Mouse (Mus musculus) limb, embryonic 14.5 days (tissue): ENCODE data around the gene Map3k20. TPM values are rescaled to one million over a fixed set of nuclear protein-coding genes. Genes with fewer than 3 reads are reported as not detected.

Experiments used
- ATAC-seq: fragments of 200-750 bp; cut with Nextera tagmentation; 2 replicates; pipeline ENCODE4 v1.8.0; 2017; ENCODE audit warnings: low read depth, moderate number of reproducible peaks, moderate TSS enrichment; ENCODE audit not compliant: low FRiP score
- DNase-seq: peaks from one replicate; pipeline ENCODE4 v3.0.0-alpha.2; 2015; ENCODE audit warnings: low spot score
- H3K27ac ChIP-seq: fragments of 300-500 bp; sonication (generic); replicated peaks from 2 replicates; pipeline ENCODE4 v1.5.1; 2014; ENCODE audit warnings: low read depth, mild to moderate bottlenecking, low read length, moderate library complexity, mixed read lengths
- H3K27me3 ChIP-seq: fragments of 300-500 bp; sonication (generic); 2 replicates; pipeline ENCODE4 v1.6.1; 2014; ENCODE audit warnings: low read length, mixed read lengths; ENCODE audit not compliant: control insufficient read depth, insufficient read depth
- H3K36me3 ChIP-seq: fragments of 300-500 bp; sonication (generic); 2 replicates; pipeline ENCODE4 v1.6.1; 2014; ENCODE audit warnings: mild to moderate bottlenecking, low read length, moderate library complexity, mixed read lengths; ENCODE audit not compliant: control insufficient read depth, insufficient read depth
- H3K4me1 ChIP-seq: fragments of 300-500 bp; sonication (generic); 2 replicates; pipeline ENCODE4 v1.6.1; 2014; ENCODE audit warnings: antibody characterized with exemption, low read length, mixed read lengths; ENCODE audit not compliant: control insufficient read depth, insufficient read depth
- H3K4me2 ChIP-seq: fragments of 300-500 bp; sonication (generic); replicated peaks from 2 replicates; pipeline ENCODE4 v1.6.1; 2014; ENCODE audit warnings: low read depth, mild to moderate bottlenecking, low read length, moderate library complexity; ENCODE audit not compliant: severe bottlenecking
- H3K4me3 ChIP-seq: fragments of 300-500 bp; sonication (generic); replicated peaks from 2 replicates; pipeline ENCODE4 v1.5.1; 2014; ENCODE audit warnings: low read length
- H3K9ac ChIP-seq: fragments of 300-500 bp; sonication (generic); 2 replicates; pipeline ENCODE4 v1.6.1; 2014; ENCODE audit warnings: mild to moderate bottlenecking, low read depth, low read length, moderate library complexity; ENCODE audit not compliant: severe bottlenecking
- H3K9me3 ChIP-seq: fragments of 300-500 bp; sonication (generic); 2 replicates; pipeline ENCODE4 v1.6.1; 2016; ENCODE audit warnings: low read length; ENCODE audit not compliant: control insufficient read depth
- POLR2A ChIP-seq: fragments of 200-500 bp; IDR thresholded peaks from 2 replicates; pipeline ENCODE4 v1.8.0; 2012; ENCODE audit warnings: inconsistent platforms, mild to moderate bottlenecking, moderate library complexity, borderline replicate concordance; ENCODE audit not compliant: insufficient read depth, insufficient read length; ENCODE audit errors: extremely low read depth
- WGBS: fragments of 180-500 bp; shearing (Covaris S2); extraction: QIAGEN DNeasy Blood & Tissue Kit; methylation state at CpG from one replicate; pipeline ENCODE4 v1.1.7; 2014; 5-methylcytosine and 5-hydroxymethylcytosine counted together
- polyA plus RNA-seq, 2 experiments: library from polyadenylated mRNA; depleted of rRNA in 1 of 2; stranded (reverse) in 1 of 2; unstranded in 1 of 2; fragments of >200 nt; fragmentation: Nextera tagmentation in 1 of 2; extraction: Ambion mirVana in 1 of 2; gene quantifications; 2 replicates each; pipeline versions ENCODE4 v1.2.1 to v1.2.3; 2012 to 2014

Gene Map3k20
- polyA plus RNA-seq, 2 experiments, result 14.6 to 18.2 TPM

GRCm38 (mm10) chr2:72240691-72241090 lies 44.7 kb upstream of the Map3k20 start:
- H3K36me3 ChIP-seq, result no peaks in the 10 kb centered on the region
- H3K4me3 ChIP-seq, result no peak overlapping the region
- no peak for TF ChIP-seq POLR2A
- 77% methylated on average over 7 of the region's 7 CpGs for WGBS
- no peaks in the 10 kb centered on the region for H3K27me3 ChIP-seq
- H3K27ac ChIP-seq, result 0 out of 2 replicates have a peak overlapping the region, but pooled peaks have one; percentile 3
- DNase-seq, result no peak
- peaks cover 46% of the 10 kb centered on the region for H3K4me1 ChIP-seq
- H3K9ac ChIP-seq, result no peak overlapping the region
- H3K9me3 ChIP-seq, result no peaks in the 10 kb centered on the region
- ATAC-seq, result no peak
- no peak overlapping the region for H3K4me2 ChIP-seq

- H3K4me1 ChIP-seq, result peaks cover 41% of the 10 kb centered on the region
- no peak for TF ChIP-seq POLR2A
- DNase-seq (no peak), ATAC-seq (no peak)
- no peaks in the 10 kb centered on the region for H3K36me3 ChIP-seq
- no peak overlapping the region for H3K9ac ChIP-seq
- H3K4me2 ChIP-seq, result peak overlapping the region; percentile 23; the same call in 1 of the 2 replicates
- H3K4me3 ChIP-seq, result 0 out of 2 replicates have a peak overlapping the region, but pooled peaks have one; percentile 8
- 0 out of 2 replicates have a peak overlapping the region, but pooled peaks have one; percentile 8 for H3K27ac ChIP-seq
- 38% methylated on average over 14 of the region's 14 CpGs for WGBS
- no peaks in the 10 kb centered on the region for H3K9me3 ChIP-seq
- no peaks in the 10 kb centered on the region for H3K27me3 ChIP-seq
Observed at GRCm38 (mm10) chr2:72241714-72242472, 43.5 kb upstream of the Map3k20 start.

- no peaks in the 10 kb centered on the region for H3K9me3 ChIP-seq
- H3K4me1 ChIP-seq, result peaks cover 41% of the 10 kb centered on the region
- no peak overlapping the region for H3K4me3 ChIP-seq
- no peak for DNase-seq
- H3K27me3 ChIP-seq, result no peaks in the 10 kb centered on the region
- no peak for TF ChIP-seq POLR2A
- H3K36me3 ChIP-seq, result no peaks in the 10 kb centered on the region
- 0 out of 2 replicates have a peak overlapping the region, but pooled peaks have one; percentile 48 for H3K27ac ChIP-seq
- no peak overlapping the region for H3K4me2 ChIP-seq
- no peak overlapping the region for H3K9ac ChIP-seq
- ATAC-seq, result no peak
- 42% methylated on average over 12 of the region's 12 CpGs for WGBS
Observed at GRCm38 (mm10) chr2:72242910-72243675, 42.3 kb upstream of the Map3k20 start.

- WGBS, result 65% methylated on average over 4 of the region's 4 CpGs
- Histone ChIP-seq H3K4me1 (peaks cover 19% of the 10 kb centered on the region), H3K27ac (no peak overlapping the region), H3K4me2 (no peak overlapping the region), H3K27me3 (no peaks in the 10 kb centered on the region), H3K36me3 (no peaks in the 10 kb centered on the region), H3K4me3 (no peak overlapping the region), H3K9ac (no peak overlapping the region), H3K9me3 (no peaks in the 10 kb centered on the region)
- no peak for TF ChIP-seq POLR2A
- DNase-seq (no peak), ATAC-seq (no peak)
Observed at GRCm38 (mm10) chr2:72245631-72246030, 39.8 kb upstream of the Map3k20 start.

- H3K9ac ChIP-seq, result no peak overlapping the region
- ATAC-seq (no peak), DNase-seq (no peak)
- no peak overlapping the region for H3K27ac ChIP-seq
- H3K4me1 ChIP-seq, result peaks cover 17% of the 10 kb centered on the region
- TF ChIP-seq POLR2A, result no peak
- no peak overlapping the region for H3K4me2 ChIP-seq
- no peaks in the 10 kb centered on the region for H3K27me3 ChIP-seq
- WGBS, result 92% methylated on average over 11 of the region's 11 CpGs
- H3K4me3 ChIP-seq, result no peak overlapping the region
- H3K36me3 ChIP-seq, result no peaks in the 10 kb centered on the region
- no peaks in the 10 kb centered on the region for H3K9me3 ChIP-seq
Observed at GRCm38 (mm10) chr2:72246376-72246775, 39.1 kb upstream of the Map3k20 start.
